Mouse (Mus musculus): ENCODE results near the gene Tmprss9.

The Tmprss9 gene

DNA sequence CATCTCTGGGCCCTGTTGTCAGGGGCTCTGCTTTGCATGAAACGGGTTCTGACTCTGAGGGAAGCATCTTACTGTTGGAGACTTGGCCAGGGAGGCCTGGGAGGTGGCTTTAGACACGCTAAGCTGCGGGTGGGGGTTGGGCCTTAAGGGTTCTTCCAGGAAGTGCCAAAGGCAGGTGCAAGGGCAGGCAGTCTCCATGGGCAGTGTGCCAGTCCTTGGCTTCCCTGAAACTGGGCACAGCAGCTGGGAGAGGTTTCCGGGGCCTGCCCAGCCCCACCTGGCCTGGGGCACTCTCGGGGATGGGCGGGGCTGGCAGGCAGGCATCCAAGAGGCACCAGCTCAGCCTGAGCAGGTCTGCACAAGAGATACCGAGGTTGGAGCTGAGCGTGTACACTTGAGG is 66.0 kb downstream of the Tmprss9 start:
- no peak for DNase-seq (ENCODE audit: low read depth, low spot score)

DNA sequence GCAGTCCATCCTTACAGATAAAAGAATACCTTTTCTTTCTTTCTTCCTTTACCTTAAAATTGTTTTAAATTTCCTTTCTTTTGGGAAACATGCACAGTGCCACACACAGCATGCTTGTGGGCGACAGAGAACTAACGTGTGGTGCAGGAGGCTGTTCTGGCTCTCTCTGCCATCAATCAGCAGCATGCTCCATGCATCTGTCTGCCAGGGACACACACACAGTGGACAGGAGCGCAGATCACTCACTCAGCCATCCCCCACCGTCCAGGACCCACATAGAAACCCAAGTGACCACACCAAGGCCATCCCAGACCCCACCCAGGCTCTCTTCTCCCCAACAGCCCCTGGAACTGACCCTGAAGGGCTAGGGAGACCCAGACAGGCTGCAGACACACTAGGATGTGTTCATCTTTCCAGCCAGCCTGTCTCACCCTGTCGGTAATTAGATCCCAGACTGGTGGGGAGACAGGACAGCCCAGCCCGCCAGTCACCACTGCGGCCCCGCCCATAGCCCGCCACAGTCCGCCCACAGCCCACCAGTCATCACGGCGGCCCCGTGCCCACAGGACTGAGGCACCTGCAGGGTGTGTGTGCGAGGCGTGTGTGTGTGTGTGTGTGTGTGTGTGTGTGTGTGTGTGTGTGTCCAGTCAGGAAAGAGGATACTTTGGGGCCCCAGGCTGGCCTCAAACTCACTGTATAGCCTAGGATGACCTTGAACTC is 67.3 kb downstream of the Tmprss9 start:
- peak; percentile 59 for DNase-seq (ENCODE audit: low read depth, low spot score)

DNA sequence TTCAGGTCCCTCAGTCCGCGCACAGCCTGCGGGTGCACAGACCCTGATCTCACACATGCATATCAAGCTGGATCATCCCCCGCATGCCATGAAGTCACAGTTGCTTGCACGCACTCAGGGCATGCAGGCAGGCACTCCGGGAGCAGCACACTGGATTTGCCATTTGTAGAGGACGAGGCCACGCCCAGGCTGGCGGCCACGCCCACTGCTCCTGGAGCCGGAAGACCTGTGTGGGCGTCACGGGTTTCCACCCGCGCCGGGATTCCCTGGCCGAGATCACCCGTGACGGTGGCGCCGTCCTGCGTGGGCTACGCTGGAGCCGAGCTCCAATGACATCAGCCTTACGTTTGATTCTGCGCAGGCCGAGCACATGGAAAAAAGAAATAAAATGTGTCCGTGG is 68.0 kb downstream of the Tmprss9 start:
- peak; percentile 96 for DNase-seq (ENCODE audit: low read depth, low spot score)

DNA sequence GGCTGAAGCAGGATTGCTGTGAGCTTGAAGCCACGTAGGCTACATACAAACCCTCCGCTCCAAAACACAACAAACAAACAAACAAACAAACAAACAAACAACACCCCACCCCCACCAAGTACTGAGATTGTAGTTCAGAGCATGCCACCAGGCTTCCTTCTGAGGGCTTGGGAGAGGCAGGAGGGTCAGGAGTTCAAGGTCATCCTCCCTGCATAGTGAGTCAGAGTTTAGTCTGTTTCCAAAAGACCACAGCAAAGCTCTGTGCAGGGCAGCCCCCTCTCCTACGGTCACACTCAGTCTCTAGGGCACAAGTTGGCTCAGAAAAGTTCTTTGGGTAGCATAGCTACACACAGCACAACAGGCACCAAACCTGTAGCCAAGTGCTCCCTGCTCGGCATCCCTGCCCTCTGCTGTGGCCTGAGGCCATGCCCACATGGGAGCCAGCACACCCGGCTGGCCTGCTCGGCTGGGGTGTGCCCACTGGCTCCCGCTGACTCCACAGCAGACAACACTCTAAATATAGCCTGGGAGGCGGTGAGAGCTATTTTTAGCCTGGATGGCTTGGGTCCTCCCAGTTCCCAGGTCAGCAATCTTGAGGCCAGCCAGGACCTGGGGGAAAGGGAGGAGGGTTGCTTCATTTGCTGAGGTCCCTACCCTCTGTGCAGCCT is 68.8 kb downstream of the Tmprss9 start:
- DNase-seq (ENCODE audit: low read depth, low spot score) = peak; percentile 85

DNA sequence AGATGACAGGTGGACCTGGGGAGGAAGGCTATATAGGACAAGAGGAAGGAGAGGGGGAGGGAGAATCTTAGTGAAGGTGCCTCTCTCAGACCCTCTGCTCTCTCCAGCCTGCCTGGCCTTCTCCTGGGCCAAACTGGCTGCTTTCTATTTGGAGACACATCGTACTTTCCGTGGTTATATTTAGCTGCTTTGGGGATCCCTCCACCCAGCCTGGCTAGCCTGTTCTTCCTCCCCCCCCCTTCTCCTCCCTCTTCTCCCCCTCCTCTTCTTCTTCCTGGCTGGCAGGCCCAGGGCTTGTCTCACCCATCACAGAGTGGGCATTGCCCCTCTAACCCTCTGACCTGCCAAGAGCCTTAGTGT is 69.3 kb downstream of the Tmprss9 start:
- DNase-seq (ENCODE audit: low read depth, low spot score) = no peak

DNA sequence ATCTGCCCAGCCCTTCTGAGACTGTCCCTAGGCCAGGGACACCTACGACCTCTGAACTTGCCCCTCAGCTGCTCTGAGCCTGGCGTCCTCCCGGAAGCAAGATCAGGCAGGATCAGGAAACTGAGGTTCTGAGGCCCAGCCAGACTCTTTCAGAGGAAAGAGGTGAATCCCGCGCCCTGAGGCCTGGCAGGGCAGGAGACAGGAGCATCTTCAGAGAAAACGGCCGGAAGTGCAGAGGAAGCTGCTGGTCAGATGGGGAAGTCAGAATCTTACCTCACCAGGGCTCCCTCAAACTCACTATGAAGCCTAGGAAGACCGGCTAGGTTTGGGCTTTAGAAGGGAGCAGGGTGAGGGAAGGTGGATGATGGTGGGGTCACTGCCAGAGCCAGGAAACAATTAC is 71.3 kb downstream of the Tmprss9 start:
- DNase-seq (ENCODE audit: low read depth, low spot score) = no peak

DNA sequence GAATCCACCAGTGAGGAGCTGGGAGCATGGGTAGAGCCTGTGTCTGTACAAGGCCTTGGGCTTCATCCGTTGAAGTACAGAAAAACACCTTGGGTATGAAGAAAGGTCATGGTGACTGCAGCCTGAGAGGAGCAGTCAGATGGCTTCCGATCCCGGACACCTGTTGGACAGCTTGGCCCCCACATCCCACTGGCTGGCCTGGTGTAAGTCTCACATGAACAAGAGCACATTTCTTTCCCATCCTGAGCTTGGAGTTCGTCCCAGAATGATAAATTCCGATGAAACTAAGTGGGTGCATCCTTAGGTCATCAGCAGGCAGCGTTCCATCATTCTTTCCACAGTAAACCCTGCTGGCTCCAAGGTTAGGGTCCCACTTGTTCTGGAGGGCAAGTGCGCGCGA is 72.1 kb downstream of the Tmprss9 start:
- DNase-seq (ENCODE audit: low read depth, low spot score) = no peak

DNA sequence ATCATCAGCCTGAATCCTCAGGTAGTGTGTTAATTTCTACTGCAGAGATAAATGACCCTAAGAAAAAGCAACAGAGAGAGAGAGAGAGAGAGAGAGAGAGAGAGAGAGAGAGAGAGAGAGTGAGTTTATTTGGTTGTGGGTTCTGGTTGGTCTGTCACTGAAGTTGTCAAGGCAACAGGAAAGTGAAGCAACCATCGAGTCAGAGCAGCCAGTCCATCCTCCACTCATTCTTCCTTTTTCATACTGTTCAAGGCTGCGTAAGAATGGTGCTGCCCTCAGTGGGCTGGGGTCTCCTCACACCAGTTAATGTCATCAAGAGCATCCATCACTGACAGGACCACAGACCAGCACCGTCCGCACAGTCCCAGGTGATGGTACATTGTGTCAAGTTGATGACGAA is 72.6 kb downstream of the Tmprss9 start:
- no peak for DNase-seq (ENCODE audit: low read depth, low spot score)

DNA sequence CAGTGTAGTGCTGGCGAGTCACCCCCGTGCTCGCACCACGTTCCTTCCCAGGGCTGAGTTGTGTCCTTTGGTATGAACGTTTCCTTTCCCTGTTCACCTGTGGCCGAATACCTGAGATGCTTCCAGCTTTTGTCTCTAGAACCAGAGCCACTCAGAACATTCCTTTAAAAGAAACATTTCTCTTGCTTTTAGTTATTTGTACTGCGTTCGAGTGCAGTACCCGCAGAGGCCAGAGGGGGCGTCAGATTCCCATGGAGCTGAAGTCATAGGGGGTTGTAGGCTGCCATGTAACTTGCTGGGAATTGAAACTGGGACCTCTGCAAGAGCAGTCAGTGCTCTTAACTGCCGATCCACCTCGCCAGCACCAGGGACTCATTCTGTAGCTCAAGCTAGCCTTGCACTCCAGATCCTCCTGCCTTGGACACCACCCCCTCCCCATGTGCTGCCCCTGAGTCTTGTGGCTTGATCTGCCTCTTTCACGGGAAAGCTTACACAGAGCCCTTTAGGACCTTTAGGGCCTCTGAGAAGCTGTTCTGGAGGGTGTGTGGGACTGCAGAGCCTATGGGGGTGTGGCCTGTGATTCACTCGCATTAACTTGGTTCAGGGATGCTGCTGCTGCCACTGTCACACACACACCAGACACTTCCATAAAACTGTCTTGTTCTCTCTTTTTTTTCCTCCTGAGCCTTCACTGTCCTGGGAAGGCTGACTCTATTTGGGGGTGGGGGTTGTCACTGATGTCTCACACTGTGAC is 75.2 kb downstream of the Tmprss9 start:
- peak; percentile 87 for DNase-seq (ENCODE audit: low read depth, low spot score)

DNA sequence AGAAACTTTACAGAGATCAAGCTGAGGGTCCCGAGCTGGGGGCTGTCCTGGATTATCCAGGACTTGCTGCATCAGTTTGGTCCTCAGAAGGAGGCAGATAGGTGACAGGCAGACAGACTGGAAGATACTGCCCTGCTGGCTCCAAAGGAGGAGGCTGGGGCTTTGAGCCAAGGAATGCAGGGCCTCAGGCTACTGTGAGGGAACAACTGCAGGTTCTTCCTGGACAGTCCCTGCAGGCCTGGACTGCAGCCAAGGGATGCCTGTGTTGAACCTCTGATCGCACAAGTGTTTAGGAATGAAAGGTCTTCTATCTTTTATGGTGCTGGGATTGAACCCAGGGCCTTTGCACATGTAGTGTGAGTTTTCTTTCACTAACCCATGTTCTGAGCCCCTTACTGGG is 76.2 kb downstream of the Tmprss9 start:
- DNase-seq (ENCODE audit: low read depth, low spot score) = no peak

DNA sequence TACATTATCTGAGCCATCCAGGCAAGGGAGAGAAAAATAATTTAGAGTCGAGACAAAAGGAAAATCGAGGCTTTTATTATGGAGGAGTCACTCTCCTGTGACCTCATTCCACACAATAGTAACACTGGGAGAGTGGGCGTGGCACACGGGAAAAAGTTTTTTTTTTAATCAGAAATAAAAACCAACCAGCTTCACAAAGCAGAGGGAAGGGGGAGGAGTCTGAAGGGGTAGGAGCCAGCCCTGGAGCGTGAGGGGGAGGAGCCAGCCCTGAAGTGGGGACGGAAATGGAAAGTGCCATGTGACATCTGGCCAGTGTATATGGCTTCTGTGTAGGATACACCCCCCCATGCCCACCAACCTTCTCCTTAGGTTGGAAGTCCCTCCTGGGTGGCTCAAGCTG is 76.9 kb downstream of the Tmprss9 start:
- DNase-seq (ENCODE audit: low read depth, low spot score) = peak; percentile 80

DNA sequence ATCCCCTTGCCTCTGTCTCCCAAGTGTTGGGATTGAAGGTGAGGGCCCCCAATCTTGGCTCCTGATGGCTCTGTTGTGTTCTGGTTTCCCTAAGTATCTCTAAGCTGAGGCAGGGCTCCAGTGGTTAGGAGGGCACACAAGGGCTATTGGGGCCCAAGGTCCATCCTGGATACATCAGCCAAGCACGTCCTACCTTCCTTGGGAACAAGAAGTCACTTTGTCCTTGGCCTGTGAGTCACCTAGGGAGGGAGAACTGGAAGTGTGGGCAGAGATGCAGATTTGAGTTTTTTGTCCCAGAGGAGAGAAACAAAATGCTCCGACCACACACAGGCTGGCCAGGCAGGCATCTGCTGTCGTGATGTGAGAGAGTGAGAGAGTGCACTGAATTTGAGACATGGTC is 77.4 kb downstream of the Tmprss9 start:
- DNase-seq (ENCODE audit: low read depth, low spot score) = no peak
